Mouse (Mus musculus) G1E (cell line): ENCODE data around the gene Nfatc2.

Experiments used
- CTCF ChIP-seq: IDR thresholded peaks from 2 replicates; pipeline ENCODE4 v1.5.1; 2012; ENCODE audit warnings: low read depth, low read length, inconsistent platforms, mixed read lengths
- GATA1 ChIP-seq: IDR thresholded peaks from 2 replicates; pipeline ENCODE4 v1.6.1; 2012; ENCODE audit warnings: borderline replicate concordance, low read length, inconsistent platforms, mixed read lengths
- POLR2AphosphoS5 ChIP-seq: IDR thresholded peaks from 2 replicates; pipeline ENCODE4 v1.6.1; 2012; ENCODE audit warnings: low read depth, low read length, inconsistent platforms; ENCODE audit not compliant: insufficient replicate concordance
- TAL1 ChIP-seq: conservative IDR thresholded peaks from 2 replicates; pipeline ENCODE4 v1.6.1; 2012; ENCODE audit warnings: low read depth, low read length, inconsistent platforms, mixed read lengths

- TF ChIP-seq CTCF (no peak), TAL1 (no peak), GATA1 (no peak), POLR2AphosphoS5 (no peak)
These were observed 11.3 kb downstream of the Nfatc2 start for GRCm38 (mm10) chr2:168590168-168590551.
